Mouse (Mus musculus) forebrain, embryonic 16.5 days (tissue): Measurements from ENCODE around the gene Ppp2r5e. TPM values are rescaled to one million over a fixed set of nuclear protein-coding genes. Genes with fewer than 3 reads are reported as not detected.

ENCODE experiments used
- ATAC-seq: fragments of 200-750 bp; cut with Nextera tagmentation; 2 replicates; pipeline ENCODE4 v1.8.0; 2017; ENCODE audit warnings: mild to moderate bottlenecking, moderate library complexity
- H3K27ac ChIP-seq: fragments of 300-500 bp; sonication (generic); 2 replicates; pipeline ENCODE4 v1.5.1; 2014; ENCODE audit warnings: low read length, control low read depth
- H3K27me3 ChIP-seq: fragments of 300-500 bp; sonication (generic); replicated peaks from 2 replicates; pipeline ENCODE4 v1.6.1; 2014; ENCODE audit warnings: low read length; ENCODE audit not compliant: control insufficient read depth, insufficient read depth
- H3K36me3 ChIP-seq: fragments of 300-500 bp; sonication (generic); 2 replicates; pipeline ENCODE4 v1.6.1; 2014; ENCODE audit not compliant: control insufficient read depth, insufficient read depth
- H3K4me1 ChIP-seq: fragments of 300-500 bp; sonication (generic); replicated peaks from 2 replicates; pipeline ENCODE4 v1.6.1; 2014; ENCODE audit warnings: low read length; ENCODE audit not compliant: control insufficient read depth, insufficient read depth
- H3K4me2 ChIP-seq: fragments of 300-500 bp; sonication (generic); 2 replicates; pipeline ENCODE4 v1.6.1; 2014; ENCODE audit warnings: mild to moderate bottlenecking, low read length, control low read depth
- H3K4me3 ChIP-seq: fragments of 300-500 bp; sonication (generic); replicated peaks from 2 replicates; pipeline ENCODE4 v1.5.1; 2014; ENCODE audit warnings: mild to moderate bottlenecking, low read length, control low read depth
- H3K9ac ChIP-seq: fragments of 300-500 bp; sonication (generic); replicated peaks from 2 replicates; pipeline ENCODE4 v1.6.1; 2014; ENCODE audit warnings: low read depth, low read length, control low read depth
- H3K9me3 ChIP-seq: fragments of 300-500 bp; sonication (generic); 2 replicates; pipeline ENCODE4 v1.6.1; 2016; ENCODE audit warnings: low read length; ENCODE audit not compliant: control insufficient read depth
- WGBS: fragments of 180-500 bp; shearing (Covaris S2); extraction: QIAGEN DNeasy Blood & Tissue Kit; methylation state at CpG from one replicate; pipeline ENCODE4 v1.1.7; 2014; 5-methylcytosine and 5-hydroxymethylcytosine counted together
- polyA plus RNA-seq: library from polyadenylated mRNA; unstranded; fragments of >200 nt; fragmentation: Nextera tagmentation; extraction: Ambion mirVana; gene quantifications from 2 replicates; pipeline ENCODE4 v1.2.1, GENCODE M21; 2015

Ppp2r5e gene
- polyA plus RNA-seq, 1 experiment from 2014 or later = 22.1 TPM

DNA sequence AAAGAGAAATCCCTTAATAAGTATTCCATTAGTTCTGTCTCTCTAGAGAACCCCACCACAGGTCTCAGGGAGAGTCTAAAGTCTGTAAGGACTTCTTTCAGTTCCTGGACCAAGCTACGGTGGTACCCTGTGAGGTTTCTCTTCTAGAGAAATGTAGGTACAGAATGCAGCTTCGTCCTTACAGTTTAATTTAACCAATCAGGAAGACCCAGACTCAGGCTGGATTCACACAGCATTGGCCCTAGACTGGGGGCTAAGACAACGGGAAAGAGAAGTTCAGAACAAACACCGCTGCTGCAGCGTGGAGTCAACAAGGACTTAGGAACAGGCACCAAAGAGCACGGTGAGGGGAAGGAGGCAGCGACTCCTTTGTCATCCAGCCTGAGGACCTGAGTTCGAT is 20.8 kb upstream of the Ppp2r5e start:
- Histone ChIP-seq H3K9me3 (no peaks in the 10 kb centered on the region), H3K27ac (no peak overlapping the region), H3K4me2 (no peak overlapping the region), H3K9ac (no peak overlapping the region), H3K36me3 (no peaks in the 10 kb centered on the region), H3K4me1 (0 out of 2 replicates have a peak, but pooled peaks cover 7% of the 10 kb centered on the region), H3K27me3 (no peaks in the 10 kb centered on the region), H3K4me3 (no peak overlapping the region)
- WGBS = 68% methylated on average over 8 of the region's 8 CpGs
- ATAC-seq = no peak

GRCm38 (mm10) chr12:75616158-75616791 is 20.2 kb upstream of the Ppp2r5e start:
- Histone ChIP-seq H3K9ac (no peak overlapping the region), H3K9me3 (no peaks in the 10 kb centered on the region), H3K4me3 (no peak overlapping the region), H3K27ac (no peak overlapping the region), H3K36me3 (no peaks in the 10 kb centered on the region), H3K27me3 (no peaks in the 10 kb centered on the region), H3K4me1 (0 out of 2 replicates have a peak, but pooled peaks cover 7% of the 10 kb centered on the region), H3K4me2 (peak overlapping the region; percentile 14; the same call in 1 of the 2 replicates)
- WGBS = 7% methylated on average over 23 of the region's 24 CpGs
- no peak for ATAC-seq

GRCm38 (mm10) chr12:75615556-75615955 is 19.5 kb upstream of the Ppp2r5e start:
- 49% methylated on average over 3 of the region's 3 CpGs for WGBS
- no peak for ATAC-seq
- H3K9me3 ChIP-seq = no peaks in the 10 kb centered on the region

DNA sequence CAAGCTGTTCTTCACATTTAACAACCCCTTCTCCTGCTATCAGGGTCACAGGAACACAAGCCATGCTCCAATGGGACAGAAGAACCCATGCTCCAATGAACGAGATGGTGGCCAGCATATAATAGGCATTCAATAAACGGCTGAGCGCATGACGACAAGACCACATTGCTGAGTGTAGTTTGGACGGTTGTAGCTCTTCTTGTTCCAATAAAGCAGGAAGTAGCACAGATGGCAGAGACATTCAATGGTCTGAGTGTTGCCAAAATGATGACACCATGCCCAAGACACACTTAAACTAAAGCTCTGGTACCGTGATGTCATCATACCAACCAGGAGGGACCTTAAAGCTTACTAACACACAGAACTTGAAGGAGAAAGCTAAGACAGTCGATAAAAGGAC is 16.7 kb upstream of the Ppp2r5e start:
- peak overlapping the region; percentile 76 for H3K27ac ChIP-seq
- H3K9me3 ChIP-seq = no peaks in the 10 kb centered on the region
- 64% methylated on average over 7 of the region's 7 CpGs for WGBS
- no peaks in the 10 kb centered on the region for H3K27me3 ChIP-seq
- peak; percentile 68 for ATAC-seq
- H3K4me3 ChIP-seq = no peak overlapping the region
- no peaks in the 10 kb centered on the region for H3K36me3 ChIP-seq
- 0 out of 2 replicates have a peak, but pooled peaks cover 7% of the 10 kb centered on the region for H3K4me1 ChIP-seq
- no peak overlapping the region for H3K9ac ChIP-seq
- no peak overlapping the region for H3K4me2 ChIP-seq

More at GRCm38 (mm10) chr12:75615556-75615955, 19.5 kb upstream of the Ppp2r5e start:
- Histone ChIP-seq H3K36me3 (no peaks in the 10 kb centered on the region), H3K9ac (no peak overlapping the region), H3K4me3 (no peak overlapping the region), H3K4me2 (no peak overlapping the region), H3K4me1 (0 out of 2 replicates have a peak, but pooled peaks cover 7% of the 10 kb centered on the region), H3K27me3 (no peaks in the 10 kb centered on the region), H3K27ac (no peak overlapping the region)

DNA sequence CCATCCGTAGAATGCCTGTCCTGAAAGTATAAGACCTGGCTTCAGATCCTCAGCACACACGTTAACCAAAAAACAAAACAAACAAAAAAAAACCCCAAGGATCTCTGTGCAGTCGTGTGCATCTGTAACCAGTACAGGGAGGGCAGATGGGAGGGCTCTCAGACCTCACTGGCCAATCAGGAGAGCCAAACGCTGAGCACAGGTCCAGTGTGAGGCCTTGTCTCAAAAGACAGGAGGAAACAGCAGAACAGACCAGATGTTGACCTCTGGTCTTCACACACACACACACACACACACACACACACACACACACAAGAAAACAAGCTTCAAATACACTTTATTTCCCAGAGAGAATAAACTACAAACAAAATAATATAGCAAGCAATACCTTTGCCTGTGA is 3.4 kb upstream of the Ppp2r5e start:
- WGBS = 23% methylated on average over 4 of the region's 4 CpGs
- peaks cover under 1% of the 10 kb centered on the region for H3K4me1 ChIP-seq
- no peaks in the 10 kb centered on the region for H3K27me3 ChIP-seq
- H3K27ac ChIP-seq = no peak overlapping the region
- no peaks in the 10 kb centered on the region for H3K36me3 ChIP-seq
- H3K9ac ChIP-seq = no peak overlapping the region
- no peak for ATAC-seq
- H3K4me2 ChIP-seq = no peak overlapping the region
- no peak overlapping the region for H3K4me3 ChIP-seq
- no peaks in the 10 kb centered on the region for H3K9me3 ChIP-seq

DNA sequence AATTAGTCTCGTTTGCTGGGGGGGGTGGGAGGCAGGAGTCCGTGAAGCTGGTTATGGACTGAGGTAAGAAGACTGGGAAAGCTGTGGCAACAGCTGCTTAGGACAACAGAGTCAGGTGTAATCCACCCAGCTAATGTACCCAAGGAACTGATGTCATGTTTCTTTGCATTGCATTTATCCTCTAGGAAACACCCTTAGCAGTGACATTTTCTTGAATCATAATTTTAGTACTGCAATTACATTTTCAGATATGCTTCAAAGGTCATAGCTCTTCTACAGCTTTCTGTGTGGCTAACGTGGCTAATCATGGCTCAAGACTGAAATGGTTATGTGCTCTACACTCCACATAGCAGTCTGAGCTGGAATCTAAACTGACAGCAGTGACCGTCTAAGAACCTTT is 2.9 kb upstream of the Ppp2r5e start:
- H3K9ac ChIP-seq = no peak overlapping the region
- WGBS = 69% methylated on average over 4 of the region's 4 CpGs
- H3K4me1 ChIP-seq = peaks cover 5% of the 10 kb centered on the region

GRCm38 (mm10) chr12:75597707-75598106 is 1.7 kb upstream of the Ppp2r5e start:
- peak overlapping the region; percentile 70 for H3K27ac ChIP-seq
- WGBS = 70% methylated on average over 4 of the region's 4 CpGs
- no peak for ATAC-seq

More for the DNA sequence above, 2.9 kb upstream of the Ppp2r5e start:
- no peak overlapping the region for H3K27ac ChIP-seq
- H3K27me3 ChIP-seq = no peaks in the 10 kb centered on the region
- H3K36me3 ChIP-seq = no peaks in the 10 kb centered on the region
- H3K4me3 ChIP-seq = no peak overlapping the region
- no peaks in the 10 kb centered on the region for H3K9me3 ChIP-seq
- no peak for ATAC-seq
- no peak overlapping the region for H3K4me2 ChIP-seq

GRCm38 (mm10) chr12:75595291-75596153 is 523 bp downstream of the Ppp2r5e start:
- H3K9ac ChIP-seq = peak overlapping the region; percentile 94
- H3K4me3 ChIP-seq = peak overlapping the region; percentile 94
- H3K9me3 ChIP-seq = no peaks in the 10 kb centered on the region
- peak overlapping the region; percentile 98 for H3K27ac ChIP-seq
- ATAC-seq = peak; percentile 16
- H3K36me3 ChIP-seq = 0 out of 2 replicates have a peak, but pooled peaks cover 4% of the 10 kb centered on the region
- under 1% methylated on average over 70 of the region's 97 CpGs for WGBS
- peak overlapping the region; percentile 90 for H3K4me2 ChIP-seq
- peaks cover 12% of the 10 kb centered on the region for H3K4me1 ChIP-seq
- H3K27me3 ChIP-seq = no peaks in the 10 kb centered on the region

More at GRCm38 (mm10) chr12:75597707-75598106, 1.7 kb upstream of the Ppp2r5e start:
- Histone ChIP-seq H3K9me3 (no peaks in the 10 kb centered on the region), H3K27me3 (no peaks in the 10 kb centered on the region), H3K36me3 (0 out of 2 replicates have a peak, but pooled peaks cover 2% of the 10 kb centered on the region), H3K4me2 (no peak overlapping the region), H3K4me1 (peaks cover 12% of the 10 kb centered on the region), H3K4me3 (no peak overlapping the region), H3K9ac (no peak overlapping the region)

DNA sequence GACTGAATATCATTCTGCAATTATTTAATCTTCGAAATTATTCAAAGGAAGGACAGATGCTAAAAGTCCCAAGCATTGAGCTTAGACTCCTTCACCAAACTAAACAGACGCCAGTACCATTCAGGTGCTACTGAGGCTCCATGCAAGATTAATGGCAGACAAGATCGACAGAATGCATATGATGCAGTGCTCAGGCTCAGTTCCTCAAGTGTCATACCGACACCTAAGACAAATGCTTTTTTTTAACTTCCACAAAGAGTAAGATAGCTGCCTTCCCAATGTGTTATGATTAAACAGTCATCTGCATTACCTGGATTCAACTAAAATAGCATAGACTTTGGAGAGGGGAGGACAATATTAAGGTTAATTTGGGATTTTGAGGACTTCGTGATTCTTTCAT is 1.6 kb downstream of the Ppp2r5e start:
- Histone ChIP-seq H3K9me3 (no peaks in the 10 kb centered on the region), H3K27me3 (no peaks in the 10 kb centered on the region), H3K4me1 (peaks cover 12% of the 10 kb centered on the region), H3K9ac (peak overlapping the region; percentile 20; the same call in 1 of the 2 replicates), H3K4me2 (peak overlapping the region; percentile 90), H3K4me3 (peak overlapping the region; percentile 27), H3K36me3 (peaks cover 7% of the 10 kb centered on the region), H3K27ac (no peak overlapping the region)
- ATAC-seq = no peak
- whole genome bisulfite sequencing = 46% methylated on average over 5 of the region's 5 CpGs
